Mouse (Mus musculus) lung, postnatal 0 days (tissue): ENCODE results near the gene Pln. TPM values are rescaled to one million over a fixed set of nuclear protein-coding genes. Genes with fewer than 3 reads are reported as not detected.

ENCODE experiments used
- ATAC-seq: fragments of 200-750 bp; cut with Nextera tagmentation; 2 replicates; pipeline ENCODE4 v1.8.0; 2017; ENCODE audit warnings: moderate library complexity
- DNase-seq: peaks from one replicate; pipeline ENCODE4 v3.0.0-alpha.2; 2016; ENCODE audit warnings: low spot score
- H3K27ac ChIP-seq: fragments of 300-500 bp; sonication (generic); 2 replicates; pipeline ENCODE4 v1.5.1; 2014; ENCODE audit warnings: antibody characterized with exemption, mild to moderate bottlenecking, low read length, mixed read lengths
- H3K27me3 ChIP-seq: fragments of 300-500 bp; sonication (generic); replicated peaks from 2 replicates; pipeline ENCODE4 v1.6.1; 2014; ENCODE audit warnings: low read length, mixed read lengths; ENCODE audit not compliant: insufficient read depth
- H3K36me3 ChIP-seq: fragments of 300-500 bp; sonication (generic); 2 replicates; pipeline ENCODE4 v1.6.1; 2014; ENCODE audit warnings: low read length, mixed read lengths; ENCODE audit not compliant: insufficient read depth
- H3K4me1 ChIP-seq: fragments of 300-500 bp; sonication (generic); 2 replicates; pipeline ENCODE4 v1.6.1; 2014; ENCODE audit warnings: antibody characterized with exemption, low read depth, low read length, mixed read lengths; ENCODE audit not compliant: insufficient read depth
- H3K4me2 ChIP-seq: fragments of 300-500 bp; sonication (generic); replicated peaks from 2 replicates; pipeline ENCODE4 v1.6.1; 2014; ENCODE audit warnings: low read depth, mild to moderate bottlenecking, low read length, moderate library complexity, mixed read lengths
- H3K4me3 ChIP-seq: fragments of 300-500 bp; sonication (generic); 2 replicates; pipeline ENCODE4 v1.5.1; 2014; ENCODE audit warnings: low read depth, low read length
- H3K9ac ChIP-seq: fragments of 300-500 bp; sonication (generic); replicated peaks from 2 replicates; pipeline ENCODE4 v1.6.1; 2014; ENCODE audit warnings: low read depth, mild to moderate bottlenecking
- H3K9me3 ChIP-seq: fragments of 300-500 bp; sonication (generic); 2 replicates; pipeline ENCODE4 v1.6.1; 2016; ENCODE audit warnings: low read length, mixed read lengths
- CTCF ChIP-seq: IDR thresholded peaks from 2 replicates; pipeline ENCODE4 v1.5.1; 2016; ENCODE audit warnings: antibody characterized with exemption, mild to moderate bottlenecking
- EP300 ChIP-seq: IDR thresholded peaks from 2 replicates; pipeline ENCODE4 v1.6.1; 2016; ENCODE audit warnings: antibody characterized with exemption, mild to moderate bottlenecking, control low read depth
- WGBS: fragments of 180-500 bp; shearing (Covaris S2); extraction: QIAGEN DNeasy Blood & Tissue Kit; methylation state at CpG from one replicate; pipeline ENCODE4 v1.1.7; 2014; 5-methylcytosine and 5-hydroxymethylcytosine counted together
- polyA plus RNA-seq: library from polyadenylated mRNA; unstranded; fragments of >200 nt; fragmentation: Nextera tagmentation; extraction: Ambion mirVana; gene quantifications from 2 replicates; pipeline ENCODE4 v1.2.1, GENCODE M21; 2015

Pln gene
- polyA plus RNA-seq, 1 experiment from 2014 or later, result 1.9 TPM

DNA sequence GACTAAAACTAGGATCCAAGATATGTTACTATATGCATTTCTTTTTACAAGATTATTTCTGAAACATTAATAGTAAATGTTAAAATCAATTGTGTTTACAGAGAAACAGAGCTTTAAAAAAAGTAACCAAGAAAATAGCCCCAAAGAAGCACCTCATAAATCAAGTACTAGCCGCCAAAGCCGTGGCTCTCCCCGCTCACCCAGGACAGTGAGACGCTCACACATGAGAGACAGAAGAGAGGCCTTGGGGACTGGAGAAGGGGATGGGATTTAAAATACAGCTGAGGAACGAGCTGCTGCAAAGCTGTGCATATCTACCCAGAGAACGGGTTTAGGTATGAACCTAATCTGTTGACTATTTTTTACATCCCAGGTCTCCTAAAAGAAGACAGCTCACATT lies 5.9 kb downstream of the Pln start:
- DNase-seq, result no peak
- H3K9me3 ChIP-seq, result no peaks in the 10 kb centered on the region
- H3K4me1 ChIP-seq, result no peaks in the 10 kb centered on the region; the same call in 1 of the 2 replicates
- peak overlapping the region; percentile 19; the same call in 1 of the 2 replicates for H3K4me2 ChIP-seq
- ATAC-seq, result no peak
- H3K9ac ChIP-seq, result no peak overlapping the region
- no peaks in the 10 kb centered on the region for H3K27me3 ChIP-seq
- no peak overlapping the region for H3K27ac ChIP-seq
- H3K4me3 ChIP-seq, result no peak overlapping the region
- TF ChIP-seq EP300 (no peak), CTCF (no peak)
- 45% methylated on average over 6 of the region's 6 CpGs for WGBS
- H3K36me3 ChIP-seq, result 0 out of 2 replicates have a peak, but pooled peaks cover under 1% of the 10 kb centered on the region

DNA sequence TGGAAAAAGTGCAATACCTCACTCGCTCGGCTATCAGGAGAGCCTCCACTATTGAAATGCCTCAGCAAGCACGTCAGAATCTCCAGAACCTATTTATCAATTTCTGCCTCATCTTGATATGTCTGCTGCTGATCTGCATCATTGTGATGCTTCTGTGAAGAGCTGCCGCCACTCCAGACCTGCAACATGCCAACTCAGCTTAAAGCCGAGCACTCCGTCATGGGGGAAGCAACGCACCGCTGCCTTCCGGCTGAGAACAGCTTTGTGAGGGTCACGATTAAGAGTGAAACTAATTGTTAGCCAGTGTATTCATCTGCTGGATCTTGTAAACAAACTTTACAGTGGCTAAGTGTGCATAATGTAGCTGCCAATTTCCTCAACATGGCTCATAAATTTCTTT lies 6.4 kb downstream of the Pln start:
- Histone ChIP-seq H3K9me3 (no peaks in the 10 kb centered on the region), H3K27me3 (no peaks in the 10 kb centered on the region), H3K36me3 (peaks cover 4% of the 10 kb centered on the region; the same call in 1 of the 2 replicates), H3K4me1 (no peaks in the 10 kb centered on the region; the same call in 1 of the 2 replicates), H3K9ac (no peak overlapping the region), H3K4me3 (no peak overlapping the region), H3K27ac (no peak overlapping the region), H3K4me2 (peak overlapping the region; percentile 19; the same call in 1 of the 2 replicates)
- no peak for ATAC-seq
- no peak for TF ChIP-seq CTCF
- no peak for TF ChIP-seq EP300
- WGBS, result 42% methylated on average over 10 of the region's 10 CpGs
- DNase-seq, result peak; percentile 22

DNA sequence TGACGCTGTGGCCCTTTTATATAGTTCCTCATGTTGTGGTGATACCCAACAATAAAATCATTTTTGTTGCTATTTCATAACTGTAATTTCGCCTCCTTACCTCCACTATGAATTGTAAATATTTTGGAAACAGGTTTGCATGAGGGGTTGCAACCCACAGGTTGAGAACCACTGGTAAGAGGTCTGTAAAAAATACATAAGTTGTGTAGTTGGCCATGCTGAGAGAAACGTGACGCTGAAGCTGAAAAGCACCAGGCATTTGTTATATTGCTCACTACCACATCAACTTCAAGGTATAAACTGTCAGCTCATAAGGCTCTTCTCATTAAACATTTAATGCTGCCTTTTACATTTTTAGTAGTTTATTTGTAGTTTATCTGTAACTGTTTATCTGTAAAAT lies 8.0 kb downstream of the Pln start:
- 86% methylated on average over 4 of the region's 4 CpGs for WGBS
- no peak overlapping the region for H3K4me2 ChIP-seq
- no peak overlapping the region for H3K9ac ChIP-seq
- H3K36me3 ChIP-seq, result peaks cover 4% of the 10 kb centered on the region; the same call in 1 of the 2 replicates
- H3K27me3 ChIP-seq, result no peaks in the 10 kb centered on the region
- H3K4me3 ChIP-seq, result no peak overlapping the region
- TF ChIP-seq CTCF, result no peak
- TF ChIP-seq EP300, result no peak
- no peak overlapping the region for H3K27ac ChIP-seq
- DNase-seq (no peak), ATAC-seq (no peak)
- H3K4me1 ChIP-seq, result no peaks in the 10 kb centered on the region; the same call in 1 of the 2 replicates
- no peaks in the 10 kb centered on the region for H3K9me3 ChIP-seq

- no peak overlapping the region for H3K27ac ChIP-seq
- no peak overlapping the region for H3K9ac ChIP-seq
- DNase-seq (peak; percentile 56), ATAC-seq (no peak)
- no peak overlapping the region for H3K4me3 ChIP-seq
- H3K9me3 ChIP-seq, result no peaks in the 10 kb centered on the region
- H3K4me1 ChIP-seq, result no peaks in the 10 kb centered on the region; the same call in 1 of the 2 replicates
- TF ChIP-seq CTCF (peak; percentile 89), EP300 (no peak)
- no peaks in the 10 kb centered on the region for H3K27me3 ChIP-seq
- WGBS, result 51% methylated on average over 3 of the region's 3 CpGs
- no peak overlapping the region for H3K4me2 ChIP-seq
- H3K36me3 ChIP-seq, result peaks cover 4% of the 10 kb centered on the region; the same call in 1 of the 2 replicates
Observed at GRCm38 (mm10) chr10:53346506-53346905, 9.0 kb downstream of the Pln start.

- Histone ChIP-seq H3K4me2 (no peak overlapping the region), H3K36me3 (peaks cover 4% of the 10 kb centered on the region; the same call in 1 of the 2 replicates), H3K9ac (no peak overlapping the region), H3K4me1 (no peaks in the 10 kb centered on the region; the same call in 1 of the 2 replicates), H3K27me3 (no peaks in the 10 kb centered on the region), H3K27ac (no peak overlapping the region), H3K9me3 (no peaks in the 10 kb centered on the region), H3K4me3 (no peak overlapping the region)
- TF ChIP-seq EP300 (no peak), CTCF (no peak)
- DNase-seq, result no peak
- 80% methylated on average over 5 of the region's 5 CpGs for WGBS
- ATAC-seq, result no peak
Observed at GRCm38 (mm10) chr10:53346916-53347315, 9.4 kb downstream of the Pln start.

GRCm38 (mm10) chr10:53347787-53348755 lies 10.6 kb downstream of the Pln start:
- DNase-seq (peak; percentile 87), ATAC-seq (peak; percentile 64)
- TF ChIP-seq EP300 (no peak), CTCF (peak; percentile 87)
- Histone ChIP-seq H3K9ac (no peak overlapping the region), H3K27ac (no peak overlapping the region), H3K4me3 (no peak overlapping the region), H3K27me3 (no peaks in the 10 kb centered on the region), H3K4me1 (no peaks in the 10 kb centered on the region; the same call in 1 of the 2 replicates), H3K9me3 (no peaks in the 10 kb centered on the region), H3K36me3 (peaks cover 4% of the 10 kb centered on the region; the same call in 1 of the 2 replicates), H3K4me2 (no peak overlapping the region)
- WGBS, result 53% methylated on average over 10 of the region's 10 CpGs
